Mouse (Mus musculus): ENCODE data around the gene Sfxn4. TPM values are rescaled to one million over a fixed set of nuclear protein-coding genes. Genes with fewer than 3 reads are reported as not detected.

Gene Sfxn4
- polyA plus RNA-seq (2012) = not detected in 2 replicates

GRCm38 (mm10) chr19:60860868-60861700 lies at the start of gene Sfxn4:
Gene Sfxn4 (minus strand): TSS chr19:60861479.
- no peak for TF ChIP-seq GATA1 (IDR thresholded peaks at IDR 0.05; ENCODE audit: low read length)

- no peak for TF ChIP-seq GATA1 (IDR thresholded peaks at IDR 0.05; ENCODE audit: low read length)
These were observed 49.0 kb upstream of the Sfxn4 start for GRCm38 (mm10) chr19:60910304-60910703.

- TF ChIP-seq GATA1 (IDR thresholded peaks at IDR 0.05; ENCODE audit: low read length) = no peak
These were observed 44.2 kb upstream of the Sfxn4 start for GRCm38 (mm10) chr19:60905477-60905876.

GRCm38 (mm10) chr19:60903971-60904370 lies 42.7 kb upstream of the Sfxn4 start:
- TF ChIP-seq GATA1 (IDR thresholded peaks at IDR 0.05; ENCODE audit: low read length) = no peak

GRCm38 (mm10) chr19:60903139-60903538 lies 41.9 kb upstream of the Sfxn4 start:
- no peak for TF ChIP-seq GATA1 (IDR thresholded peaks at IDR 0.05; ENCODE audit: low read length)

GRCm38 (mm10) chr19:60895251-60895880 lies 34.1 kb upstream of the Sfxn4 start:
- TF ChIP-seq GATA1 (IDR thresholded peaks at IDR 0.05; ENCODE audit: low read length) = no peak

GRCm38 (mm10) chr19:60891934-60892547 lies 30.8 kb upstream of the Sfxn4 start:
- no peak for TF ChIP-seq GATA1 (IDR thresholded peaks at IDR 0.05; ENCODE audit: low read length)

- no peak for TF ChIP-seq GATA1 (IDR thresholded peaks at IDR 0.05; ENCODE audit: low read length)
These were observed 29.8 kb upstream of the Sfxn4 start for GRCm38 (mm10) chr19:60891123-60891470.

- TF ChIP-seq GATA1 (IDR thresholded peaks at IDR 0.05; ENCODE audit: low read length) = no peak
These were observed 29.3 kb upstream of the Sfxn4 start for GRCm38 (mm10) chr19:60890391-60891122.

- no peak for TF ChIP-seq GATA1 (IDR thresholded peaks at IDR 0.05; ENCODE audit: low read length)
These were observed 28.5 kb upstream of the Sfxn4 start, which contains the start of gene Grk5 for GRCm38 (mm10) chr19:60889714-60890315. Gene Grk5 (plus strand): TSS chr19:60889749.

GRCm38 (mm10) chr19:60889101-60889713 lies 27.9 kb upstream of the Sfxn4 start:
- TF ChIP-seq GATA1 (IDR thresholded peaks at IDR 0.05; ENCODE audit: low read length) = no peak

GRCm38 (mm10) chr19:60887637-60888036 lies 26.4 kb upstream of the Sfxn4 start:
- TF ChIP-seq GATA1 (IDR thresholded peaks at IDR 0.05; ENCODE audit: low read length) = peak; percentile 75

GRCm38 (mm10) chr19:60883129-60883528 lies 21.9 kb upstream of the Sfxn4 start:
- TF ChIP-seq GATA1 (IDR thresholded peaks at IDR 0.05; ENCODE audit: low read length) = no peak

GRCm38 (mm10) chr19:60874064-60874694 lies 12.9 kb upstream of the Sfxn4 start, which contains the start of gene Prdx3:
Gene Prdx3 (minus strand): TSS chr19:60874556.
- TF ChIP-seq GATA1 (IDR thresholded peaks at IDR 0.05; ENCODE audit: low read length) = no peak

All from G1E-ER4 (cell line).